Mouse (Mus musculus): ENCODE data around the gene Slit1. TPM values are rescaled to one million over a fixed set of nuclear protein-coding genes. Genes with fewer than 3 reads are reported as not detected.

Gene Slit1
- total RNA-seq, 2 experiments from 2014 or later: 0.51 TPM; not detected in 1

DNA sequence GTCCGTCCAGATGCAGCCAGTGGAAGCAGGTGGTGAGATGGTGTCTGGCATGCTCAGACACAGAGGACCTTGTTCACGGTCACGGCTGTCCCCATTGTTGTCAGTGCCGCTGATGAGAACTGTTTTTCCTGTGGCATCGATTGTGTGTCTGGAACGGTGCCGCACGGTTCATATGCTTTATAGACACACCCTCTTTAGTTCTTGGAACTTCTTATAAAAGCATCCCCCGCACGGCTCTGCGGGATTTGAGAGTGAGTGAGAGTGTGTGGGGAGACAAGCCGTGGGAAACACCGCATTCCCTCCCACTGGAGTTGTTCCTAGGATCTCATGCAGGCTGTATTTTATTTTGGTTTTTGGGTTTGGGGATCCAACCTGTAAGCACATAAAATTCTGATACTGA lies 82.0 kb downstream of the Slit1 start:
- ATAC-seq (replicated peaks; ENCODE audit: low FRiP score, poor library complexity, severe bottlenecking): no peak

DNA sequence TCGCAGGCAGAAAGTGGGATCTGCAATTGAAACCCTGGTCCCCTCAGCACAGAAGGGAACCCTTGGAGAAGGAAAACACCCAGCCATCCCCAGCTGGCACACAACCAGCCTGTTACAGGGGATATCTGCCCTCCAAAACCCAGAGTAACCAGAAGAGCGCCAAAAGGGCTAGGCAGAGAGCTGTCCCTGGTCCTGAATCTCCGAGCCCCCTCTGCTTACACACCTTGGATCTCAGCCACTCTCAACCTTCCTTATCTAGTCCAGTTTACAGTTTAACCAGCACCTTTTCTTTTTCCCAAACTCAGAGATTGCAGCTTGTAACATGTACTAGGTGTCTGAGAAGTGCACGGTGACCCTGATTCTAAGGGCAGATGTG lies 82.5 kb downstream of the Slit1 start:
- no peak for ATAC-seq (replicated peaks; ENCODE audit: low FRiP score, poor library complexity, severe bottlenecking)

DNA sequence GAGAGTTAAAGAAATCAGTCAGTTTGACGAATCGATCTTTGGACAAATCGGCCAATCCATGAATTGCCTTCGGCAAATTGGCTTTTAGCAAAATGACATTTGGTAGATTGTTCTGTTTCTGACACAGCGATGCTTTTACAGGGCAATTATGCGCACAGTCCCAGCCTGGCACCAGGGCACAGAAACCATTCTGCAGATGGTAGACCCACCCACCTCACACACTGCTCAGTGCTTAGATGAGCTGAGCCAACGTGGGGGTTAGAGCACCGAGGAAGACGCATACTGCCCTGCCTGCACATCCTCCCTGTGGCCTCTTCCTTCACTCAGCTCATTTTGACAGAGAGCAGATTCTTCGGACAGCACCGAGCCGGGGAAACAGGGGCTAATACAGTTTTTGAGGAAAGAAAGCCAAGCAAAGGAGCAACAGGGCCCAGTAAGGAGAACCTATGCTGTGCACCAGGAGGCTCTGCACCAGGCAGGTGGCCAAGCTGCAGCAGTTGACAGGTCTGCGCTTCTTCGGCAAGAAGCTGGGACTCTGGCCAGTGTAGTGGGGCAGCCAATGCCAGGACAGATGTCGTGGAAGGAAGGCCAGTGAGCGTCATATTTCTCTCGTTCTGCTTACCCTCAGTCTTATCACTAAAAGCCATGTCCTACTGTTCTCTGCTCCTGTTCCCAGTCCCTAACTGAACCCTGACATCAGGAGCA lies 83.0 kb downstream of the Slit1 start:
- no peak for ATAC-seq (replicated peaks; ENCODE audit: low FRiP score, poor library complexity, severe bottlenecking)

DNA sequence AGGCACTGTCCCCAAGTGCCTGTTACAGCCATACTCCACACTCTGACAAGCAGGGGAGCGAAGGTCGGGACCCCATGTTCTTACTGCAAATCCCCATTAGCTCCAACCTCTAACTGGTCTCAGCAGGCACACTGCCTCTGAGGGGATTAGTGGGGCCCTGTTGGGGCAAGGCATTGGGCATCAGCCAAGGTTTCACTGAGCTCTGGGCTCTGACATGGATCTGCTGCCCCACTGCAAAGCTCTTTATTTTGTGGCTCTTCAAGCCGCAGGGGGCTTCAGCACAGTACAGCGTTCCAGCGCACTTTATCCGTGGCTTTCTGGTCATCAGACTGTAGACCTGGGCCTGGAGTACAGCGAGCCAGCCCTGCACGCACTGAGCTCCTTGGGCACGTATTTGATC lies 86.0 kb downstream of the Slit1 start:
- no peak for ATAC-seq (replicated peaks; ENCODE audit: low FRiP score, poor library complexity, severe bottlenecking)

DNA sequence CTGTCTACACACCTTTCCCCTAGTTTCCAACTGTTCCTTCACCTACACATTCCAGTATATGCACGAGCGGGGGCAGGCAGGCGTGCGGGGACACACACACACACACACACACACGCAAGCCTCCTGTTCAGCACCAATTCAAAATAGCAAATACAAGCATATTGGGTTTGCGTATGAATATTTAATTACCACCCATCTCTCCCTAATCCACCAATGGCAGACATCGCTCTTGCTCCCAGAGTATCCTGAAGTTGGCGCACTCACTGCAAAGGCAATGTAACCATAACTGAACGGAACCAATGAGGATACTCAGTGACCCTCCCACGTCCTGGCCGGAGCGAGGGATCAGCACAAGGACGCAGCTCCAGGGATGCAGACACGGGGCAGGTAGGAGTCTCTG lies 86.8 kb downstream of the Slit1 start:
- no peak for ATAC-seq (replicated peaks; ENCODE audit: low FRiP score, poor library complexity, severe bottlenecking)

DNA sequence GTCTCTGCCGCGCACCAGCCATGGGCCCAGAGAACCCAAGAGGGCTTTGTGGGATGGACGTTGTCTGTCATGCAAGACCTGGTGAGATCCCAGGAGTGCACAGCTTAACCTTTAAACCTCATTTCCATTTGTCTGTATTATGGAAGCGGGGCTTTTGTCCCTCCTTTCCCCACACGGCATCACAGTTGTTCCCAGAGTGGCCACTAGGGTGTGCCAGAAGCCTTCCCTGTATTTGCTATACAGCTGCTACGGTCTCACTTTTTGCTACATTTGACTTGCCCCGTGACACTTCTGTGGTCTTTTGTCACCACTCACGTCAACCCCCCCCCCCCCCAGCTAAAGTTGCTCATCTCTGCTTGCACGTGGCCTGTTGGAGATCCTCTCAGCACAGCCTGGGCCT lies 87.5 kb downstream of the Slit1 start:
- peak; percentile 54; the same call in 1 of the 2 replicates for ATAC-seq (replicated peaks; ENCODE audit: low FRiP score, poor library complexity, severe bottlenecking)

DNA sequence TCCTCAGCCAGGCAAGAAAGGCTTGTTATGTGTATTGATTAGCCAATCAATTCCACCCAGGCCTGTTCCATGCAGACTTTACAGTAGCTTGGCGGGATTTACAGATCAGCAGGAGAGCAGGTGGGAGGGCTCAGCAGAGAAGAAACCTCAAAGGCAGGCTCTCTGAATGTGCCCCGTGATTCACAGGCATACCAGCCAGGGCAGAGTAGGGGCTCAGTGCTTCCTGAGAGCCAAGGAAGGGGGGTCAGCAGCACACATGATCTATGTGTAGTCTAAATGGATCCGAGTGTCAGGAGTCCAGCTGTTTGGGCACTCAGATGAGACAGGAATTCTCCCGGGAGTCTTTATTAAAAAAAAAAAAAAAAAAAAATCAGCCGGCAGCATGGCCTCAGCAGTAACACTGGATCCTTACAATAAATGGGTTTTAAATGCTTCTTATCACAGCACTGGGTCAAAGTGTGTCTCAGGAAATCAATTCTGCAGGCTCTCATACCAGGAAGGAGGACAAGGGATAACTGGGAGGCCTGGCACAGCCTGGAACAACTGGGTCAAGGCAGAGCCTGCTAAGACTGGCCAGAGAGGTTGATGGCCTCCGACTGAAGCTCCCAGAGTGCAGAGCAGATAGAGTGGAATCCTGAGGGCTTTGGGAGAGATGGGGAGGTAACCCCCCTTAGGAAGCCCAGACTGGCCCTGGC lies 88.2 kb downstream of the Slit1 start:
- no peak for ATAC-seq (replicated peaks; ENCODE audit: low FRiP score, poor library complexity, severe bottlenecking)

DNA sequence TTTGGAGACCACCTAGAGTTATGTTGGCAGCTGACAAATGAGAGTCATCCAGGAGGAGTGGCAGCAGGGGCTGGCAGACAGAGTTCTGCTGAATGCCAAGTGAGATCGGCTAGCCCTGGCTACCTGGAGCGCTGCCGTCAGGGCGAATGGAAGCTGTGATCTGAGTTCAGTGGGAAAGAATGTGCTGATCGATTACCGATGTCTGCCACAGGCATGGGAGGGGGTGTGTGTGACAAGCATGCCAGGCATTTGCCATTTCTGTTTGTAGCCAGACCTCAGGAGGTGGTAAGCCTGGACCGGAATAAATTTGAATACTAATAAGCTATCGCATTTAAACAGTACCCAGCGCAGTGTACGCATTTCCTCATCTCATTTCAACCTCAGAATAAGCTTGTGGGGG lies 91.5 kb downstream of the Slit1 start:
- ATAC-seq (replicated peaks; ENCODE audit: low FRiP score, poor library complexity, severe bottlenecking): no peak

DNA sequence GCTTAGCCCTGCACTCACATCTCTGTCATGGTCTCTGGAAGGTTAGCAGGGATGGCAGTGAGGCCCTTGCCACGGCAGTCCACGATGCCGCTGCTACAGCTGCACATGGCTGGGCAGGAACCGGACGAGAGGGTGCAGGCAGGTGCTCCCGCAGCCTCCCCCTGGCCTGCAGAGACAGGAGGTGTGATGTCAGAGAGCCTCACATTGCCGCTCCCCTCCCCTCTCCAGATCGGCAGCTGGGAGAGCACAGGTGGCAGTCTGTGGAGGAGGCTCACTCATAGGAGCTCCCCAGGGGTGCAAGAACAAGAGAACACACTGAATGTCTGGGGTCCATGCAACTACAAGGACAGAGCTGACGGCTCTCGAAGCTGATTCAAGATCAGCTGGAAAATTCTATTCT lies 94.1 kb downstream of the Slit1 start:
- no peak for ATAC-seq (replicated peaks; ENCODE audit: low FRiP score, poor library complexity, severe bottlenecking)

DNA sequence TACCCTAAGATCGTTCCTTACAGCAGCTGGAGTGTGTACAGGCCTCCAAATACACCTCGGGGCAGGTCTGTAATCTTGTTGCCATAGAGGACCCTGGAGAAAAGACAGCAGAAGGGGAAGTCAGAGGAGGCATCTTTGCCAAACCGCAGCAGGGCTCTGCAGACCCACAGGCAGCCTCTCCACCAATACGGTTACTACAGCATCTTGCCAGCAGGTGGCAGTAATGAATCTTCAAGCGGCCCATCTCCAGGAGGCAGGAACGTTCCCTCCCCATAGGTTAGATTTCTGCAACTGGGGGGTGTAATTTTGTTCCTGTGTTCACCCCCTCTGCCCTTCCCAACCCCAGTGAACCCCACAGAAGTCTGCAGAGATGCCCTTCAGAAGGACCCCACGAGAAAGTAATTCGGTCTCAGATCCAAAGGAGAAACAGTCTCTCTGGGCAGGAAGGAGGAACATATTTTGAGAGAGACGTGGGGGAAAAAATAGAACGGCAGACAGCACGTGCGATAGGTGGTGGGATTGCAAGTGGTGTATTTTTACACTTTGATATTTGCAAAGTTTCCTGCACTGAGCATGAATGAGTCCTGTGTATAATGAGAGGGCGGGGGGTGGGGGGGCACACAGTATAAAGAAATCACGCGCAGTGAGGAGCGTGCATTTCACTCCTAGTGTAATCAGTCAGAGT lies 96.4 kb downstream of the Slit1 start:
- ATAC-seq (replicated peaks; ENCODE audit: low FRiP score, poor library complexity, severe bottlenecking): peak; percentile 82

DNA sequence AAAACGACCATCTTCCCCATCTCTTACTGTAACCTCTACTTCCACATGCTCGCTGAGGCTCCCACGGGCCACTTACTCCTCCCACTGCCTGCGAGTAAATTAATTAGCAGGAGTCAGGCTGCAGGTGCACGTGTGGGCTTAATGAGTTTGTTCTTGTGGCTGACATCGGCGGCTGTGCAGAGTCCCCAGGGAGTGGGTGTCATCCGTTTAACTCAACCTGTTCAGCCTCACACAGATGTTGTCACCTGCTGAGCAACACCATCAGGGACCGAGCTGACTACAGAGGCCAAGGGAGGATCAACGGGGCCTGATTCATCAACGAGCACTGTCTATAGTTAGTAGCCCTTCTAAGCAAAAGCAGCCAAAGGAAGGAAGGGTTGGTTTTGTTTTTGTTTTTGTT lies 100.5 kb downstream of the Slit1 start:
- no peak for ATAC-seq (replicated peaks; ENCODE audit: low FRiP score, poor library complexity, severe bottlenecking)

DNA sequence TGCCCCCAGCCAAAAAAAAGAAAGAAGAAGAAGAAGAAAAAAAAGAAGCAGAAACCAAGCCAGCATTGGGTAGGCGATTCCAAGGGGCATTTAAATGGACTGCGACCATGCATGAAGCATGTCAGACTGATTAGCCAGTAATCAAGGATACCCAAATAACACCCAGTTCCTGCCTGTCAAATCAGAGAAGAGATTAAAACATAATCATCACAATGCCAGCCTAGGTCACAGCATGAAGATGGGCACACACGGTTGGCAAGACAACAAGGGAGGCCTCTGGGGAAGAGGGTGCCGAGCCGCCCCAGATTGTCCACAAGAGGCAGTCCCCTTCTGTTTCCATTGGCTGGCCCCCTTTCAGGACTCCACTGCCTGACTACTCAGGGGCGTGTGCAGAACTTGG lies 108.5 kb downstream of the Slit1 start:
- ATAC-seq (replicated peaks; ENCODE audit: low FRiP score, poor library complexity, severe bottlenecking): no peak

DNA sequence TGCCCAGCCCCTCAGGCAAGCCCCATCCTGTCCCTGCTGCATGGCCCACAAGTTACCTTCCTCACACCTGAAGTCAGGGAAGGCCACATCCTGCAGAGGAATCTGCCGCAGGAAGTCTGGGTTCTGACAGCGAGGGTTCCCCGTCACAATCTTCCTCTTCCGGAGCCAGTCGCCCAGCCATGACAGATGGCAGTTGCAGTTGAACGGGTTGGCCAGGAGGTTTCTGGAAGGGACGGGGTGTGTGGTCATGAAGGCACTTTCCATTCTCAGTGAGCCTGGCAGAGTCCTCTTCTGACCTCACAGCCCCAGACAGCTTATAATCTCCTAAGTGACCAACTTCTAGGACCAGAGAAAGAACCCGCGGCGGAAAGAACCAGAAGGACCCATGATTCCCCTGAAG lies 109.4 kb downstream of the Slit1 start:
- ATAC-seq (replicated peaks; ENCODE audit: low FRiP score, poor library complexity, severe bottlenecking): no peak

DNA sequence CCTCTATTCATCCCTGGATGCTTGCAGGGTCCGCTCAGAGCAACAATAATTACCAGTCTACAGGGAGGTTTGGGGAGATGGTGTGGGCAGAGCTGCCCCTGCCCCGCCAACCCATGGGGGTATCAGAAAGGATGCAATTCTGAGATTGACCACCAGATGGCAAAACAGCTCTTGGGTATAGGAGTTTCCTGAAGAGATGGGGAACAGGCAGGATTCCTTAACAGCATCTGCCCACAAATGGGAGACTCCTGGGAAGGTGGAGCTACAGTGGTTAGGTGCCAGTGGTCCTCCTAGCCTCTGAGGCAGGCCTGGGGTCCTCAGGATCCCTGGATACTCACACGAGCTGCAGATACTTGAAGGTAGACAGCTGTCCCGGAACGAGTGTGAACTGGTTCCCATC lies 113.9 kb downstream of the Slit1 start:
- peak; percentile 65 for ATAC-seq (replicated peaks; ENCODE audit: low FRiP score, poor library complexity, severe bottlenecking)

DNA sequence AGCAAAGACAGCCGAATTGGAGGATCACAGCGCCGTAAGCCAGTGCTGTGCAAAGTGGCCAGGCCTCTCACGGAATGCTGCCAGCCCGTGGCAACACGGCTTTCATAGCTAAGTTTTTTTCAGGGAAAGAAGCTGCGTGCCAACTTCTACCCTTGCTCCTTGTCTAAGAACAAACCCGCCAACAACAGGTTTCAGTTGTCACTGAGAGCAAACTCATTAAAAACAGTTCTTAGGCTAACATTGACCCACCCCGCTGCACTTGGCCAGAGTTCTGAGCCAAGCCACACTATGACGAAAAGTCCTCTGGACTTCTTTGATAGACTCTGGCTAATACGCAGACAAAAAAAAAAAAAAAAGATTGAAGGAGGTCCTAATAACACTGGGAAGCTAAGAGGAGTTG lies 114.5 kb downstream of the Slit1 start:
- no peak for ATAC-seq (replicated peaks; ENCODE audit: low FRiP score, poor library complexity, severe bottlenecking)

DNA sequence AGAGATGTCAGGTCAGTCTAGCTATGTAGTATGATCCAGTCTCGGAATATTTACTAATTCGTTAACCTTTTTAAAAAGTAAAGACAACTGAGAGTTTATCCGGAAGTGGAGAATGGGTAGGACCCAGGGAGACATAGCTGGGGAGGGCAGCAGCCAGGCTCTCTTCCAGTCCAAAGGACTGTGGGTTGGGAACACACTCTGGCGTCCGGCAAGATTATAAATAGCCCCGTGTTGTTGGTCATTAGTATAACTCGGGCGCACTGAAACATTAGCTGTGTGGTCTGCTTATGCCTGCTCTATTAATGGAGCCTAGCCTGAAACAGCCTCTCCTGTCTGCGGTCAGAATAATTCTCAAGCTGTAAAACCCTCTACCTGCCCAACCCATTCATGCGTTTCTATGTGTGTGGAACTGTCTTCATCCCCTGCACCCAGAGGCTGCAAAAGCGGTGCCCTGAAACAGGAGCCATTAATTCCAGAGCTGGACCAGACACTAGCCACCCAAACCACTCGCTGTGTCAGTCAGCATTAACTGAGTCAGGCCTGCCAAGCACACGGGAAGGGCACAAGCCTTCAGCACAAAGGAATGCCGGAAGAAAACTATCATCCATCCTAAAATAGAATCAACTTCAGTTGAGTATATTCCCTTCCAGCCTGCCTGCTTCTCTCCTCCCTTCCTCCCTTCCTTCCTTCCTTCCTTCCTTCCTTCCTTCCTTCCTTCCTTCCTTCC lies 122.9 kb downstream of the Slit1 start:
- no peak for ATAC-seq (replicated peaks; ENCODE audit: low FRiP score, poor library complexity, severe bottlenecking)

DNA sequence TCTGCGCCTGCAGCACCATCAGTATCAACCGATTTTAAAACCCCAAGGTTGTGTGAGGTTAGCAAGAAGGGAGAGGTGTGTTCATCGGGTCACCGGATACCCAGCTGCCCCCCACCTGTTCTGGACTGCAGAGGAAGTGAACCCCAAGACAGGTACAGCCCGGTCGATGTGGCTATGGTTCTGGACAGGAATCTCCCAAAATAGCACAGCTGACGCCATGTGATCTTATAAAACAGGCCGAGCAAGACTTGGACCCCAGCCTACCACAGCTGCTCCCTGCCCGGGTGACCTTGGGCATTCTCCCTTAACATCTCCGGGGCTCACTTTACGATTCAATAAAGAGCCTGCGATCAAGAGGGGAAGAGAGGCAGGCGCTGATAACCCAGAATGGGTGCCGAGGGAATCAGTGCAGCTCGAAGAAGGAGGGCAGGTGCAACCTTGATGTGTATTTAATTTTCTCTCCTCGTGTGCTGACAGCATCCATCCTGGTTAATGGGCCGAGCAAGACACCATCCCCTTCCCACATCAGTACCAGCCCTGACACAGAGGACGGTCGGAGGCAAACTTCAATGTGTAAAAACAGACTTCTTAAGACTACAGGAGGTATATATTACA lies 124.6 kb downstream of the Slit1 start:
- ATAC-seq (replicated peaks; ENCODE audit: low FRiP score, poor library complexity, severe bottlenecking): no peak

DNA sequence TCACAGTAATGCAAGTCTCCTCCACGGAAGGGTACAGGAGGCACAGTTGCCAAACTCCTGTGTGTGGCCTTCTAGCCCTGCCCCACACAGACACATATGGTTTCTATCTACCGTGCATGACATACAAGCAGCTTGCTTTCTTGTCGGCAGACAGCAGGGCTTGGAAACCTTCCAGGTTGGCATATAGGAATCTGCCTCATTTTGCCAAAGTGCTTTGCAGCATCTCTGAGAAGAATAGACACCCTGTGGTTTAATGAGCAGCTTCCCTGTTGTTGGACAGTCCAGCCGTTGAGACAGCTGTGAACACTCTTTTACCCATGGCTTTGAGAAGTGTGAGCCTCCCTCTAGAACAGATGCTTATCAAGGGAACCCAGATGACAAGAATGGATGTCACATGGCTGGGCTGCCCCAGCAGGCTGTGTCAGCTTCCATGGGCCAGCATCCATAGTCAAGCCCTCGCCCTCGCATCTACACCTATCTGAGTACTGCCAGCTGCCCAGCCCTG lies 125.3 kb downstream of the Slit1 start:
- ATAC-seq (replicated peaks; ENCODE audit: low FRiP score, poor library complexity, severe bottlenecking): no peak

DNA sequence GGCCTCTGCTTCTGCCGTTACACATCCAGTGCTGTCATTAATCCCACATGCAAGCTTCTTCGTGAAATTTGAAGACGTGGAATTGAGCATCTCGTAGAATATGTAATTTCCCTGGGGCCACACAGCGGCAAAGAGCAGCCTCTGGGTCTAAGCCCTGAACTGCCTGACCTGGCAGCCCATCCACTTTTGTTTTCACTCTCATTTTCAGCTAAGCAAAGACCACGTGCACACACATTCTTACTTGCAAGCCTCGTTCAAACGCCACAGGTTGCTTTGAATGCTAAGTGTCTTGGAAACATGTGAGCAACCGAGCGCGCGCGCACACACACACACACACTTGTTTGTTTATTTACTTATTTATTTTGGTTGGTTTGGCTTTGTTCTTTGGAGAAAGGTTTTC lies 126.4 kb downstream of the Slit1 start:
- ATAC-seq (replicated peaks; ENCODE audit: low FRiP score, poor library complexity, severe bottlenecking): no peak

DNA sequence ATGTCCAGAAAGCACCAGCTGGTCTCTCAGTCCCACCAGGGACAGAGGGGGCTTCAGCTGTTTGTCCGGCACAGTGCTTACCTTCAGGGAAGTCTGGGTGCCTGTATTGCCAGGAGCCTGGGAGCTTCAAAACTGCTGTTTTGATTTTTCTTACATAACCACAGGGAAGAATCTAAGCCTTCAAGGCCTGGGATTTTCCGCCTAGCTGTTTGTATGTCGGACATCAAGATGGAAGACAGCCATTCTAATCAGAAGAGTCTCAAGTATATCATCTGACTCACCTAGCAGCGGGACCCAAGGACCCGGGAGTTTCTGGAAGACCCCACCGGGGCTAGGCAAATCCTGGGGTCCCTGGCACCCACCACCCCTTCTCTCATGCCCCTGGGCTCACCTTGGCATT lies 127.2 kb downstream of the Slit1 start:
- no peak for ATAC-seq (replicated peaks; ENCODE audit: low FRiP score, poor library complexity, severe bottlenecking)

Measured in erythroblast, adult 5-6 weeks (primary cell).